Mouse (Mus musculus): Measurements from ENCODE around the gene Ahnak2. TPM values are rescaled to one million over a fixed set of nuclear protein-coding genes. Genes with fewer than 3 reads are reported as not detected.

The Ahnak2 gene
- polyA plus RNA-seq, 1 experiment from 2014 or later, result 0.18 TPM

- Histone ChIP-seq H3K4me1 (replicated peaks) (peaks cover 39% of the 10 kb centered on the region), H3K4me2 (peak overlapping the region; percentile 23), H3K9me3 (replicated peaks) (no peaks in the 10 kb centered on the region), H3K27me3 (no peaks in the 10 kb centered on the region), H3K9ac (no peak overlapping the region), H3K36me3 (replicated peaks) (0 out of 2 replicates have a peak, but pooled peaks cover 3% of the 10 kb centered on the region), H3K27ac (replicated peaks) (peak overlapping the region; percentile 41), H3K4me3 (replicated peaks) (no peak overlapping the region)
- ATAC-seq (ENCODE audit: insufficient read depth), result no peak
- WGBS (ENCODE audit: insufficient replicate concordance), result 12% methylated on average over 6 of the region's 6 CpGs
These were observed 31.1 kb upstream of the Ahnak2 start for GRCm38 (mm10) chr12:112833527-112833926.

DNA sequence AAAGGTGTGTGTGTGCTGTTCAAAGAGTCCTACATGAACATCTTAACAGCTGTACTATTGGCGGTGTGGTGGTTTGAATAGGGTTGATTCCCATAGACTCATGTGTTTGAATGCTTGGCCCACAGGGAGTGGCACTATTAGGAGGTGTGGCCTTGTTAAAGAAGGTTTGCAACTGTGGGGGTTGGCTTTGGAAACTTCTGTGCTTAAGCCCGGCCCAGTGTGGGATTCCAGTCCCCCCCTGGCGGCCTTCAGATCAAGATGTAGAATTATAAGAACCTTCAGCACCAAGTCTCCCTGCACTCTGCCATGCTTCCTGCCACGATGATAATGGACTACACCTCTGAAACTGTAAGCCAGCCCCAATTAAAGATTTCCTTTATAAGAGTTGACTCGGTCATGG lies 30.0 kb upstream of the Ahnak2 start:
- no peak for ATAC-seq (ENCODE audit: insufficient read depth)
- H3K27ac ChIP-seq (replicated peaks), result no peak overlapping the region
- H3K4me1 ChIP-seq (replicated peaks), result peaks cover 45% of the 10 kb centered on the region
- H3K9ac ChIP-seq, result no peak overlapping the region
- H3K4me2 ChIP-seq, result no peak overlapping the region
- 78% methylated on average over 5 of the region's 5 CpGs for WGBS (ENCODE audit: insufficient replicate concordance)
- H3K36me3 ChIP-seq (replicated peaks), result peaks cover 8% of the 10 kb centered on the region
- H3K4me3 ChIP-seq (replicated peaks), result no peak overlapping the region
- no peaks in the 10 kb centered on the region for H3K27me3 ChIP-seq
- no peaks in the 10 kb centered on the region for H3K9me3 ChIP-seq (replicated peaks)

DNA sequence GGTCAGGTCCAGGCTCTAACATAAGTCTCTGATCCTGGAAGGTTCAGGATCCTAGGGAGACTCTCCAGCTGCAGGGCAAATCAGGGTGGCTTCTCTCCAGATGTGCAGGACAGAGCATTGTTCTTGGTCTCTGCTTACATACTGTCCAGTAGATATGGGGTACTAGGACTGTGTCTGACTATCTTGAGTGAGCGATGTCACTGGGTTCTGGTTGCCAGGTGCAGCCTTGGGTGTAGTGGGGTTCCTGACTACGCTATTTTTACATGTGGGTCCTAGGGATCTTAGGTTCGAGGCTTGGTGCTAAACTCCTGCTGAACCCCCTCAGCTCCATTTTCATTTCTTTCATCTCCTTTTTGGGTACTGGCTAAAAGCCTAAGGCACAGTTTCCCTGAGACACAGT lies 28.1 kb upstream of the Ahnak2 start:
- H3K27ac ChIP-seq (replicated peaks), result peak overlapping the region; percentile 82; the same call in 1 of the 2 replicates
- 63% methylated on average over 3 of the region's 3 CpGs for WGBS (ENCODE audit: insufficient replicate concordance)

DNA sequence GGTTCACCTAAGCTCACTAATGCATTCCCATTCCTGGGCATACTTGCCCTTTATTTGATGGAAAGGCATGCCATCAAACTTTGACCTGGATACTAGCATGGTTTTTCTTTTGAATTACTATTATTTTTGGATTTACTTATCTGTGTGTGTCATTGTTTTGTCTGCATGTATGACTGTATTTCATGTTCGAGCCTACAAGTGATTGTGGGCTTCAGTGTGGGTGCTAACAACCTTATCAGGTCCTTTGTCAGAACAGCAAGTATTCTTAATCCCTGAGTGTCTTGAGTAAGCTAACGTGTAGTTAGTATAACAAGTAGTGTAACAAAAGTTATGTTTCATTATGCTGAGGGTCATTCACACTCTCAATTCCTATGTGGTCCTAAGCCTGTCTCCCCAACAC lies 27.7 kb upstream of the Ahnak2 start:
- Histone ChIP-seq H3K4me1 (replicated peaks) (peaks cover 68% of the 10 kb centered on the region), H3K4me2 (peak overlapping the region; percentile 86), H3K4me3 (replicated peaks) (peak overlapping the region; percentile 96), H3K27ac (replicated peaks) (peak overlapping the region; percentile 82), H3K9ac (peak overlapping the region; percentile 80), H3K36me3 (replicated peaks) (peaks cover 31% of the 10 kb centered on the region), H3K27me3 (no peaks in the 10 kb centered on the region), H3K9me3 (replicated peaks) (no peaks in the 10 kb centered on the region)
- 8% methylated on average over 2 of the region's 2 CpGs for WGBS (ENCODE audit: insufficient replicate concordance)
- ATAC-seq (ENCODE audit: insufficient read depth), result no peak

More for the DNA sequence above, 28.1 kb upstream of the Ahnak2 start:
- Histone ChIP-seq H3K9ac (peak overlapping the region; percentile 80), H3K36me3 (replicated peaks) (peaks cover 26% of the 10 kb centered on the region), H3K9me3 (replicated peaks) (no peaks in the 10 kb centered on the region), H3K4me2 (peak overlapping the region; percentile 86), H3K27me3 (no peaks in the 10 kb centered on the region), H3K4me1 (replicated peaks) (peaks cover 64% of the 10 kb centered on the region), H3K4me3 (replicated peaks) (peak overlapping the region; percentile 96)
- ATAC-seq (ENCODE audit: insufficient read depth), result no peak

GRCm38 (mm10) chr12:112829244-112829864 lies 26.9 kb upstream of the Ahnak2 start, which contains the start of gene Cdca4:
Cdca4 (minus strand) TSS chr12:112829423.
- H3K4me1 ChIP-seq (replicated peaks), result peaks cover 76% of the 10 kb centered on the region
- WGBS (ENCODE audit: insufficient replicate concordance), result 1% methylated on average over 71 of the region's 72 CpGs
- H3K9me3 ChIP-seq (replicated peaks), result no peaks in the 10 kb centered on the region

DNA sequence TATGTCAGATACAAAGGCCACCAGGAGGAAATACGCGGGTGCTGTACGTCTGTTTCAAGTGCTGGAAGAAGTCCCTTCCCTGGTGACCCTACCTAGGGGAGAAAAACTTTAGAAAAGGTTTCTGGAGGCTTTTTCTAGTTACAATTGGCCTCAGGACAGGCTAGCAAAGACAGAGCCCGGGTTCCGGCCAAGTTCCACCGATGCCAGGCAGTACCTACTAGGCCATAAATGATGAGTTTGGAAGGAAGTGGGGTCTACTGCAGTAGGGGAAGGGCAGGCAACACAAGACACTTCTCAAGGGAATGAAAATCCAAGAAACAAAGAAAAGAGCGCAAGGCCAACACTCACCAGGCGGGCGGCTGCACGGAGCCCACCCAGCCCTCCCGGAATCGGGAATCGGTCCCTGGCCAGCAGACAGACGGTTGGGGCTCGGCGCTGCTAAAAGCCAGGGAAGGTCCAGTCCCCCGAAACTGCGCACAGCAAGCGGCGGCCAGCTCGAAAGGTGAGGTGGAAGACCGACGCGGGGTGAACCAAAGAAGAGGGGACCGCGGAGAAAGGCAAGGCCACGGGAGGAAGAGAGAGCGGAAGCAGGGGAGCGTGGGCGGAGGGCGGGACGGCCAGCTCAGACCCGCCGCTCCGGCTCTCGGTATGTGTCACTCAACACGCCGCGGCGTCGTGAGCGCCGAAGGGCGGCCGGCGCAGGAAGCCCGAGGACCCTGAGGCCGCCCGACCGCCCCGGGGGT lies 26.2 kb upstream of the Ahnak2 start:
- H3K4me3 ChIP-seq (replicated peaks), result peak overlapping the region; percentile 96
- WGBS (ENCODE audit: insufficient replicate concordance), result under 1% methylated on average over 51 of the region's 51 CpGs
- H3K9me3 ChIP-seq (replicated peaks), result no peaks in the 10 kb centered on the region
- peaks cover 45% of the 10 kb centered on the region for H3K36me3 ChIP-seq (replicated peaks)
- no peaks in the 10 kb centered on the region for H3K27me3 ChIP-seq
- peak overlapping the region; percentile 94 for H3K27ac ChIP-seq (replicated peaks)
- peak overlapping the region; percentile 98 for H3K9ac ChIP-seq
- ATAC-seq (ENCODE audit: insufficient read depth), result peak; percentile 67
- H3K4me1 ChIP-seq (replicated peaks), result peaks cover 77% of the 10 kb centered on the region
- peak overlapping the region; percentile 83 for H3K4me2 ChIP-seq

More at GRCm38 (mm10) chr12:112829244-112829864, 26.9 kb upstream of the Ahnak2 start, which contains the start of gene Cdca4:
- ATAC-seq (ENCODE audit: insufficient read depth), result peak; percentile 97
- H3K27me3 ChIP-seq, result no peaks in the 10 kb centered on the region
- H3K4me2 ChIP-seq, result peak within 1 kb of the TSS; percentile 86
- peak within 1 kb of the TSS; percentile 98 for H3K9ac ChIP-seq
- peaks cover 39% of the 10 kb centered on the region for H3K36me3 ChIP-seq (replicated peaks)
- peak within 1 kb of the TSS; percentile 96 for H3K4me3 ChIP-seq (replicated peaks)
- peak within 1 kb of the TSS; percentile 94 for H3K27ac ChIP-seq (replicated peaks)

- peaks cover 75% of the 10 kb centered on the region for H3K4me1 ChIP-seq (replicated peaks)
- H3K36me3 ChIP-seq (replicated peaks), result peaks cover 68% of the 10 kb centered on the region
These were observed 23.4 kb upstream of the Ahnak2 start for GRCm38 (mm10) chr12:112825901-112826300.

DNA sequence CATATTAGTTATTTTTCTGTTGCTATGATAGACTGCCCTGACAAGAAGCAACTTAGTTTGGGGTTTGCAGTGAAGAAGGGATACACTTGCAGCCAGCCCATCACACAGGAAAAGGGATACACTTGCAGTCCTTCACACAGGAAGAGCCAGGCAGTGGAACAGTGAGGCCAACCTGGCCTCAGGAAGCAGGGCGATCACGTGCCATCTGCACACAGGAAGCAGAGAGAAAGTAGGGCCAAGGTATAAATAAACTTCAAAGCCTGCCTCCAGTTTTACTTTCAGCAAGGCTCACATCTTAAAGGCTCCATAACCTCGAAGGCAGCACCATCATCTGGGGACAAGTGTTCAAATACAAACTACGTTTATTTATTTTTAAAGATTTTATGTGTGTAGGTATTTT lies 20.8 kb upstream of the Ahnak2 start:
- peaks cover 76% of the 10 kb centered on the region for H3K4me1 ChIP-seq (replicated peaks)
- no peak overlapping the region for H3K9ac ChIP-seq
- H3K4me3 ChIP-seq (replicated peaks), result no peak overlapping the region
- no peaks in the 10 kb centered on the region for H3K27me3 ChIP-seq
- no peak overlapping the region for H3K27ac ChIP-seq (replicated peaks)
- WGBS (ENCODE audit: insufficient replicate concordance), result 33% methylated on average over 4 of the region's 4 CpGs
- peaks cover 94% of the 10 kb centered on the region for H3K36me3 ChIP-seq (replicated peaks)
- no peak for ATAC-seq (ENCODE audit: insufficient read depth)
- 0 out of 2 replicates have a peak overlapping the region, but pooled peaks have one; percentile 21 for H3K4me2 ChIP-seq
- no peaks in the 10 kb centered on the region for H3K9me3 ChIP-seq (replicated peaks)

More at GRCm38 (mm10) chr12:112825901-112826300, 23.4 kb upstream of the Ahnak2 start:
- no peak for ATAC-seq (ENCODE audit: insufficient read depth)
- Histone ChIP-seq H3K27me3 (no peaks in the 10 kb centered on the region), H3K4me3 (replicated peaks) (0 out of 2 replicates have a peak overlapping the region, but pooled peaks have one; percentile 96), H3K4me2 (peak overlapping the region; percentile 83), H3K9me3 (replicated peaks) (no peaks in the 10 kb centered on the region), H3K27ac (replicated peaks) (no peak overlapping the region), H3K9ac (no peak overlapping the region)
- WGBS (ENCODE audit: insufficient replicate concordance), result 81% methylated on average over 5 of the region's 5 CpGs

DNA sequence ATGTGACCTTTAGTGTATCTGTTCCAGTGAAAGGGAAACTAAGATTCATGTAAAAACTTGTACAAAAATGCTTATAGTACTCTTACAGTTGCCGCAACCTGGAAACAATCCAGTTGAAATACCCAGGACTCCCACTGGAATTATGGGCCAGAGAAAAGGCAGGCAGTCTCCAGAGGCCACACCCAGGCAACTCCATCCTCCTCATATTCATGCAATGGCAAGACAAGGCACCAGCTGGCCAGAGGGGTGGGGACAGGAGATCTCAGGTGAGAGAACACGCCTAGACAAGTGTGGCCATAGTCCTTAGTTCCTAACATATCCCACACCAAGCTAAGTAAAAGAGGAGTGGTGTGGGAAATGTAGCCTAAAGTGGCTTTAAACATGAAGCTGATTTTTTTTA lies 20.2 kb upstream of the Ahnak2 start:
- H3K27ac ChIP-seq (replicated peaks), result no peak overlapping the region
- no peak for ATAC-seq (ENCODE audit: insufficient read depth)
- WGBS (ENCODE audit: insufficient replicate concordance), result 67% methylated on average over 2 of the region's 2 CpGs
- no peak overlapping the region for H3K4me3 ChIP-seq (replicated peaks)
- H3K9ac ChIP-seq, result no peak overlapping the region
- peaks cover 96% of the 10 kb centered on the region for H3K36me3 ChIP-seq (replicated peaks)
- H3K4me2 ChIP-seq, result 0 out of 2 replicates have a peak overlapping the region, but pooled peaks have one; percentile 17
- no peaks in the 10 kb centered on the region for H3K27me3 ChIP-seq
- peaks cover 73% of the 10 kb centered on the region for H3K4me1 ChIP-seq (replicated peaks)
- H3K9me3 ChIP-seq (replicated peaks), result no peaks in the 10 kb centered on the region

GRCm38 (mm10) chr12:112821974-112822373 lies 19.5 kb upstream of the Ahnak2 start:
- 35% methylated on average over 4 of the region's 4 CpGs for WGBS (ENCODE audit: insufficient replicate concordance)
- Histone ChIP-seq H3K9ac (no peak overlapping the region), H3K36me3 (replicated peaks) (peaks cover 96% of the 10 kb centered on the region), H3K9me3 (replicated peaks) (no peaks in the 10 kb centered on the region), H3K4me3 (replicated peaks) (no peak overlapping the region), H3K27me3 (no peaks in the 10 kb centered on the region), H3K27ac (replicated peaks) (no peak overlapping the region), H3K4me1 (replicated peaks) (peaks cover 66% of the 10 kb centered on the region), H3K4me2 (no peak overlapping the region)
- no peak for ATAC-seq (ENCODE audit: insufficient read depth)

- H3K36me3 ChIP-seq (replicated peaks), result peaks cover 96% of the 10 kb centered on the region
- H3K27ac ChIP-seq (replicated peaks), result no peak overlapping the region
- no peaks in the 10 kb centered on the region for H3K27me3 ChIP-seq
- H3K9ac ChIP-seq, result no peak overlapping the region
- H3K4me2 ChIP-seq, result no peak overlapping the region
- ATAC-seq (ENCODE audit: insufficient read depth), result no peak
- peaks cover 58% of the 10 kb centered on the region for H3K4me1 ChIP-seq (replicated peaks)
- H3K9me3 ChIP-seq (replicated peaks), result no peaks in the 10 kb centered on the region
- H3K4me3 ChIP-seq (replicated peaks), result no peak overlapping the region
- 16% methylated on average over 1 of the region's 1 CpGs for WGBS (ENCODE audit: insufficient replicate concordance)
These were observed 18.8 kb upstream of the Ahnak2 start for GRCm38 (mm10) chr12:112821216-112821615.

Measured in liver, embryonic 15.5 days (tissue).